Mouse (Mus musculus) hematopoietic stem cell, adult 5-6 weeks (primary cell): ENCODE data around the gene Hyal1. TPM values are rescaled to one million over a fixed set of nuclear protein-coding genes. Genes with fewer than 3 reads are reported as not detected.
A peak's percentile ranks its signal among the peaks of the same experiment; 100 is the strongest.
"Not testable (repeated sequence)": the region's sequence is repeated elsewhere in the genome, so short reads cannot be mapped to it uniquely, and the experiment has no call there.

Source experiments
- ATAC-seq, 2 experiments: fragments of 125-278 bp in 1 of 2; replicated peaks in 1 of 2; 2 replicates each; pipeline ENCODE4 v1.8.0; 2016 to 2017; ENCODE audit warnings: inconsistent platforms in 2 of 2, mild to moderate bottlenecking in 2 of 2, moderate number of reproducible peaks in 2 of 2, low read depth in 1 of 2, moderate TSS enrichment in 1 of 2; ENCODE audit not compliant: low FRiP score in 2 of 2, poor library complexity in 2 of 2, severe bottlenecking in 2 of 2, insufficient read depth in 1 of 2, low TSS enrichment in 1 of 2
- total RNA-seq: library from RNA; stranded (forward); fragments of 172-1452, 232-1000 nt; gene quantifications from 2 replicates; pipeline ENCODE4 v1.2.3, GENCODE M21; 2017

The Hyal1 gene
- total RNA-seq, 1 experiment from 2014 or later: 5.2 TPM

DNA sequence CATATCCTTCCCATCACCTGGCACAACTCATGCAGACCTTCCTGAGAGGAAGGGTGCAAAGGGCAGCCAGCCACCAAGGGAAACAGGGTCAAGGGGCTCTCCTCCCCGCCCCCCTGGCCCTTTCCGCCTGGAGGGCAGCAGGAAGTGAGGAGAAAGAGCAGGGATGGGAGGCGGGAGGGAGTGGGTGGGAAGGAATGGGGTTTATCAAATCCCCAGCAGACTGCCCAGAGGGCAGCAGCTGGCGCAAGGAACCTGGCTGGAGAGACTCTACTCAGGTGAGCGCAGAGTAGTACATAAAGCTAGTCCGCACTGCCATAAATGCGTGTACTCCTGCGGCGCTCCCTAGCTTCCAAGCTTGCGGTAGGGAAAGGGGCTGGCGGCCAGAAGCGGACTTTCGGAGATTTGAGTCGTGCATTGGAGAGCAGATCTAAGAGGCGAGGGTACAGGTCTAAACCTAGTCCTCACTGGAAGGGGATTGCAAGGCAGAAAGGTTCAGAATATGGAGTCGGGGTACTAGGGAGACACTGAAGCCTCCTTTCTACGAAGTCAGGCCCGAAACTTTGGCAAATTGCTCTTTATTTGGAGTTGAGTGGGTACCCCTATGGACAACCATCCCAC, 8.9 kb upstream of the Hyal1 start, which contains the start of gene Hyal2:
Gene Hyal2, plus strand, starts transcription at position 244 of the 618 bp plus-strand sequence.
- ATAC-seq: no peak

DNA sequence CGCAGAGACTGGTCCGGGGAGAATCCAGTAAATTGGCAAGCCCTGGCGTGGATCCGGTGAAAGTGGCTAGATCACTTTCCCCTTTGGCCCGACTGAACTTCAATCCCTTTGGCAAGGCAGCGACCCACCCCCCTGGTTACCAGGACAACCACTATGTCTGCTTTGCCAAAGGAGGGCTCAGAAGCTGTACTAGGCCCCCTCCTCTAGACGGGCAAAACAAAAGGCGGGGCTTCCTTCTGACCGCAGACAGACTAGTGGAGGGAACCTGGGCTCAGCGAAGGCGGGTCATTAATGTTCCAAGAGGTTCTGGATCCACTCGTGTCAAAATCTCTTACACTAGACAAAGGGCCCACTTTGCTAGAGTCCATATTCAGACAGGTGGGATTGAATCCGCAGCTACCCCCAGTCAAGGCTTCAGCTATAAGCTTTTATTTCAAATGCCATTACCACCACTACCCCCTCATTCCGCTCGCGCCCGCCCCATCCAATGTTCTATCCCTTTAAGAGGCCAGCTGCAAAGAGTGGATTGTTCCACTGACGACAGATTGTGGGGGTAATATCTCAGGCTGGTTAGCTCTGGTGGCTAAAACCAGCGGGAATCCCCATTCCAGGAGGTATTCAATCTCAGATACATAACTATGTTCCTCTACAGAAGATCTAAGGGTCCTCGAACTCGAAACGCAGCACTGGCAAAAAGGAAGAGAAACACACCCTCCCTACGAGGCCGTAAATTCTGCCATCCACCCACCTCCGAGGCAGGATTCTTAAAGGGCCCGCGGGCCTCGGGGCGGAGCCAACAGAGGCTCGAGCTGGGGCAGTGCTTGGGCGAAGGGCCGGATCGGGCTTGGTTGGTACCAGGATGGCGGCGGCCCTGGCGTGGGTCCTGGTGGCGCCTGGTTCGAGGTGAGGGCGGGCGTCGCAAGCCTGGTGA, 8.1 kb upstream of the Hyal1 start:
- ATAC-seq: peak; percentile 76

DNA sequence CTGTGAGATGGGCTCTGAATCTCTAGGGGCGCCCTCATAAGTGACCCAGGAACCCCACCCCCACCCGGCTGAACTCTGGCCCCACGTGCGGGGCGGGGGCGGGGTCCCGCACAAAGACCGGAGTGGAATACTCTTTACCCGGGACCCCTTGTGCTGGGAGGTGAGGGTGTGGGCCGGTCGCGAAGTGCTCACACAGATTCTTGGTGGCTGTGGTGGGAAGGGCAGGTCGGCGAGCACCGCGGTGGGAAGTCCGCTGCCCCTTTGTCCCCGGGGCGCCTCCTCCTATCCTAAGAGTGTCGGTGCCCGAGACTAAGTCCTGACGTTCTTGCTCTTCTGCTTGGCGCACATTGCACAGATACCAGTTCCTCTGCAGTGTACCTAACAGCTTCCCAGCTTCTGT, 7.5 kb upstream of the Hyal1 start:
- no peak; a peak in 1 of 4 replicates for ATAC-seq

DNA sequence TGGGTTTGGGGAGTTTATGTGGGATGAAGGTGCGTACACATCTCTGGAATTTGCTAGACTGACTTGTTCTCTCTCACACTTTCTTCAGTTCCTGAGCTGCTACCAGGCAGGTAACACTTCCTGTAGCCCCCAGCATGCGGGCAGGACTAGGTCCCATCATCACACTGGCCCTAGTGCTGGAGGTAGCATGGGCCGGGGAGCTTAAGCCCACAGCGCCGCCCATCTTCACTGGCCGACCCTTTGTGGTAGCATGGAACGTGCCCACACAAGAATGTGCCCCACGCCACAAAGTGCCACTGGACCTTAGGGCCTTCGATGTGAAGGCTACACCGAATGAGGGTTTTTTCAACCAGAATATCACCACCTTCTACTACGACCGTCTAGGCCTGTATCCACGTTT, 6.7 kb upstream of the Hyal1 start:
- no peak for ATAC-seq

DNA sequence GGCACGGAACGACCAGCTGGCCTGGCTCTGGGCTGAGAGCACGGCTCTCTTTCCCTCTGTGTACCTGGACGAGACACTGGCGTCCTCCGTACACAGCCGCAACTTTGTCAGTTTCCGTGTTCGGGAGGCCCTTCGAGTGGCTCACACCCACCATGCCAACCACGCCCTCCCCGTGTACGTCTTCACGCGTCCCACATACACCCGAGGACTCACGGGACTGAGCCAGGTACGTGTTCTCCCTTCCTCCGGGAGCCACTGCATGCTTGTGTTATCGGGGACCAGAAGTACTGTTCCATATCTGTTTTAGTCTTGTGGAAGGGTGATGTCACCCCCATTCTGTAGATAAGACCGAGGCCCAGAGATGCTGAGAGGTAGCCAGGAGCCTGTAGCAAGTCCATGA, 5.9 kb upstream of the Hyal1 start:
- ATAC-seq: no peak

DNA sequence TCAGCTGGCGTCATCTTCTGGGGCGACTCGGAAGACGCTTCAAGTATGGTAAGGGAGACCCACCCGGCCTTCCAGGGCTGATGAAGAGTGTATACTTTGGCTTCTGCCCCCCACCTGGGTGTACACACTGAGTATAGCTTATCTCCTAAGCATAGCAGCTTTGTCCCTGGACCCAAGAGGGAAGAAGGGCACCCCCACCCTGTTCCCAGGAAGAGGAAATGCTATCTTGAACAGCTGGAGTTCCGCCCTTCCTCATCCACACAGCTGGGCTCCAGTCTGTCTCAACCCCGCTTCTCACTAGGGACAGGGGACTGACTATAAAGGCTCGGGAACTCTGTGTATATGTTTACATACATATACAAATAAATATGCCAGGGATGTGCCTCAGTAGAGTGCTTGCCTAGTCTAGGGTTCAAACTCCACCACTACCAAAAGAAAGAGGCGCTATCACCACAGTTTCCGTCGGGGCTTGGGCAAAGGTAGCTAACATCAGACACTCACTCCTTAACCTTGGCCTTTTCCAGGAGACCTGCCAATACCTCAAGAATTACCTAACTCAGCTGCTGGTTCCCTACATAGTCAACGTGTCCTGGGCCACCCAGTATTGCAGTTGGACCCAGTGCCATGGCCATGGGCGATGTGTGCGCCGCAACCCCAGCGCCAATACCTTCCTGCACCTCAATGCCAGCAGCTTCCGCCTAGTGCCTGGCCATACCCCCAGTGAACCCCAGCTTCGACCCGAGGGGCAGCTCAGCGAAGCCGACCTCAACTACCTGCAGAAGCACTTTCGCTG, 5.0 kb upstream of the Hyal1 start:
- ATAC-seq: no peak

DNA sequence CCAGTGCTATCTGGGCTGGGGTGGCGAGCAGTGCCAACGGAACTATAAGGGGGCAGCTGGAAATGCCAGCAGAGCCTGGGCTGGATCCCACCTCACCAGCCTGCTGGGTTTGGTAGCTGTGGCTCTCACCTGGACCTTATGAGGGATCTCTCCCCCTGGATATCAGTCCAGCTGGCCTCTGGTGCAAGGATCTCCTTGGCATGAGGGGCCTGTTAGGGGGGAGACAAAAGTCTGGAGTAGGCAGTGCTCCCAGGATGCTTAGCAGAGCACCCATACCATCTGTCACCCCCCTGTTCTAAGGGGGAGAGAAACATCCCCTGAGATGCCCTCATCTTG, 4.4 kb upstream of the Hyal1 start:
- no peak for ATAC-seq

DNA sequence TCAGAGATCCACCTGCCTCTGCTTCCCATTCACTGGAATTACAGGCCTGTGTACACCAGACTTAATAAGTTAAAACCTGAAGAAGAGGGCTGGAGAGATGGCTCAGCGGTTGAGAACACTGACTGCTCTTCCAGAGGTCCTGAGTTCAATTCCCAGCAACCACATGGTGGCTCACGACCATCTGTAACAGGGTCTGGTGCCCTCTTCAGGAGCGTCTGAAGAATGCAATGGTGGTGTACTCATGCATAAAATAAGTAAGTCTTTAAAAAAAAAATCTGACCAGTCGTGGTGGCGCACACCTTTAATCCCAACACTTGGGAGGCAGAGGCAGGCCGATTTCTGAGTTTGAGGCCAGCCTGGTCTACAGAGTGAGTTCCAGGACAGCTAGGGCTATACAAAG, 3.0 kb upstream of the Hyal1 start:
- ATAC-seq: not testable (repeated sequence)

DNA sequence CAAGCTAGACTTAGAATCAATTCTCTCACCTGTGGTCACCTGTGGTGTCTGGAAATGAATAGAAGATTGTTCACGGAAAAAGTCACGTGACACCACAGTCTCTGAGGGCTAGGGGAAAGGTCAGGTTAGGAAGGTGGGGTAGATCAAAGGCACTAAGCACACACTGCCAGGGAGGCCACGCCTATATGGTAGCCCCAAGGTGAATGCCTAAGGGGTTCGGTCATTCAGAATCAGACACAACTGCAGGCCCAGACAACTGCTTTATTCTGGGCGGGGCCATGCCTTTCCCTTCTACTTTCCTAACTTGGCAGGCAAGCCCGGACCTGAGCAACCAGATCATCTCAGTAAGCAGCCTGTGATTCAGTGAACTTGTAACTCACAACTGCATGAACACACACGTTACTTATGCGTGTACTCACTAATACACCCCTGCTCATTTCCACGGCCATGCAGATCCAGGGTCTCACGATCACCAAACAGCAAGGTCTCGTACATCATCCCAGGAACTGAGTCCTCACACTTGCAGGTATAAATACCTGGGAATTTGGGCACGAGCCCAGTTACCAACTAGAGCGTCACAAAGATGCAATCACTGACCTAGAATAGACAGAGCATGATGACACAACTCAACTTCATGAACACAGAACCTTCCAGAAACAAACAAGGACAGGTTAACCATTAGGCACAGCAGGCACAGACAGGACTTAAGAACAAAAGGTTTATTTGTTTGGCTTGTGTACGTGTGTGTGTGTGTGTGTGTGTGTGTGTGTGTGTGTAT, 959 bp upstream of the Hyal1 start:
- ATAC-seq: no peak

DNA sequence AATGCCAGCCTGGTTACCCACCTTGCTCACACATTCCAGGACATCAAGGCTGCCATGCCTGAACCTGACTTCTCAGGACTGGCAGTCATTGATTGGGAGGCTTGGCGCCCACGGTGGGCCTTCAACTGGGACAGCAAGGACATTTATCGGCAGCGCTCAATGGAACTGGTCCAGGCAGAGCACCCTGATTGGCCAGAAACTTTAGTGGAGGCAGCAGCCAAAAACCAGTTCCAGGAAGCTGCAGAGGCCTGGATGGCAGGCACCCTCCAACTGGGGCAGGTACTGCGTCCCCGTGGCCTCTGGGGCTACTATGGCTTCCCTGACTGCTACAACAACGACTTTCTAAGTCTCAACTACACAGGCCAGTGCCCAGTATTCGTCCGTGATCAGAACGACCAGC, 1.1 kb downstream of the Hyal1 start:
- ATAC-seq: no peak

DNA sequence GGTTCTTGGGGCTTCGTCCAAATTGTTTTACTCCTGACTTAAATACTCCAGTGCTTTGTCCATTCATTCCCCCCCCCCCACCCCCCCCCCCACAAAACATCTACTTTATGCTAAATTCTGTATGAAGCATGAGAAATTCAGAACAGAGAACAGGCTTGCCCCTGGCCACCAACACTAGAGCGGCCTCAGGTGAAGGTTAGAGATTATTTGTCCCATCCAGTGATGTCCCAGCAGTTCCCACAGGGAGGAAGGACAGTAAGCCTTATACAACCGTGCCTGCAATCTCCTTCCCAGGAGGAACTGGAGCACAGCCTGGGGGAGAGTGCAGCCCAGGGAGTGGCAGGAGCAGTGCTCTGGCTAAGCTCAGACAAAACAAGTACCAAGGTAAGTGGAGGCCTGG, 1.9 kb downstream of the Hyal1 start, which contains the start of gene Naa80:
Gene Naa80, plus strand, starts transcription at position 301 of the 400 bp plus-strand sequence.
- no peak for ATAC-seq

DNA sequence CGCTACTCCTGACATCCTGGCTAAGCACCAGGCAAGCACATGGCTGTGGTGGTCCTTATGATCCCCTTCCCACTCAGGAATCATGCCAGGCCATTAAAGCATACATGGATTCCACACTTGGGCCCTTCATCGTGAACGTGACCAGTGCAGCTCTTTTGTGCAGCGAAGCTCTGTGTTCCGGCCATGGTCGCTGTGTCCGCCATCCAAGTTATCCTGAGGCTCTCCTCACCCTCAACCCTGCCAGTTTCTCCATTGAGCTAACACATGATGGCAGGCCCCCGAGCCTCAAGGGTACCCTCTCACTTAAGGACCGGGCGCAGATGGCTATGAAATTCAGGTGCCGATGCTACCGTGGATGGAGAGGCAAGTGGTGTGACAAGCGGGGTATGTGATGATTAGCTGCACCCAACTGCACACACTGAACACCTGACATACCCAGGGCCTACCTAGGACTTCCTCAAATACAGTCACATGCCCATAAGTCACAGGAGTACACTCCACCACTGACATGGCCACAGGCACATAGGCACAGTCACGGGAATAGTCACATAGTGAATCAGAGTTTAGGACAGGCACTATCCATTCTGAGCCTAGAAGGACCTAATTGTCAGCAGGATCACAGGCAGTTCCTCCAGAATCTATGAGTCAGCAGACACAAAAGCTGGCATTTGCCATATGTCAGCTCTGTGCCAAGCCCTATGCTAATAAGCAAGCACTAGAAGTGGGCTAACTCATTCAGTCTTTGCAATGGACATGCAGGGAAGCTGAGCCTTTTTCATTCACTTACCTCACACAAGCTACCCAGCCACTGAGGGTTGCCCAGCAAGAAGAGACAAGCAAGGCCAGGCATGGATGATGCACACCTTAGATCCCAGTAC, 2.5 kb downstream of the Hyal1 start:
- ATAC-seq: no peak

DNA sequence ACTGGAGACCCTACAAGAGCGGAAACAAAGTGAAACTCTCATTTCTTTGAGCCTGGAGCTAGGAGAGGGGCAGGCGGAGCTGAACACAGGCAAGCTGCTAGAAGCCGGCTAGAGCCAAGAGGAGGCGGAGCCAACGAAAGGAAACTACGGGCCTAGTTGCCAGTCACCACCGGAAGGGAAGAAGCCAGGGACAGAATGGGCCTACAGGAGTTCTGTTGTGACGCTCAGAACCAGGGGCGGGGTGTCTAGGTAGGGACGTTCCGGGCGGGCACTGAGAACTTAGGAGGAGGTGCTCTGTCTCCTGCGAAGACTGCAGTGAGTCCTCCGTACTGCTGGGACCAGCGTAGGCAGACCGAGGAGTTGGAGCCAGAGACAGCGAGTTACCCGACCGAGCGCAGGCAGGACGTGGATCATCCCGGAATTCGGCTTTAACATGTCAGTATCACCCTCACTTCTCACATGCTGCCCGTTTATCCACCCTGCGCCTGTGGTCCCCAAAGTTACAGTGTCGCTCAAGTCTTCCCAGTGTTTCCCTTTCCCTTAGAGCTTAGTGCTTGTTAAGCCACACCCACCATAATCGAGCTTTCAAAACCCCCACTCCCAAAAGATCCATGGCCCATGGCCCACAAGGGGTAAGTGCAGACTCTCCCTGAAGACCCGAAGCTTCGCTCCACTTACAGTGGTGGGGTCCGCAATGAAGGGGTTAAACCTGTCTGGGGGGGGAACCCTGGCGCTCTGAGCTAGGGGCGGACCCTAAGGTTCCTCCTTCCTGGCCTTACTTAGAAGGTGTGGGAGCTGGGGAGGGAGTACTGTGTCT, 4.0 kb downstream of the Hyal1 start, which contains the start of gene Hyal3:
Gene Hyal3, plus strand, starts transcription at position 318 of the 817 bp plus-strand sequence.
- ATAC-seq: peak; percentile 68 to 83

DNA sequence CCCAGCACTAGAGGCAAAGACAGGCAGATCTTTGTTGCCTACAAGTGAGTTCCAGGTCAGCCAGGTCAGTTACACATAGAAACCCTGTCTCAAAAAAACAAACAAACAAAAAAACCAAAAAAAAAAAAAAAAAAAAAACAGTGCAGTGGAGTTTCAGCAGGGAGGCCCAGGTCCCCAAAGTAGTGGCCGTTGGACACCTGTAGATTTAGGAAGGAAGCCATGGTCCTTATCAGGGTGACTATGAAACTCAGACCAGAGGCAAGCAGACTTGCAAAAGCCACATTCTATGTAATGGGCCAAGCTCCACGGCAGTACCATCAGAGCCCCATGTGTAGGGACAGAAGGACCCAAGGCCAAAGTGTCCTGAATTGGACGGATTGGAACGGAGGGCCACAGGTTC, 4.9 kb downstream of the Hyal1 start:
- ATAC-seq: no peak

DNA sequence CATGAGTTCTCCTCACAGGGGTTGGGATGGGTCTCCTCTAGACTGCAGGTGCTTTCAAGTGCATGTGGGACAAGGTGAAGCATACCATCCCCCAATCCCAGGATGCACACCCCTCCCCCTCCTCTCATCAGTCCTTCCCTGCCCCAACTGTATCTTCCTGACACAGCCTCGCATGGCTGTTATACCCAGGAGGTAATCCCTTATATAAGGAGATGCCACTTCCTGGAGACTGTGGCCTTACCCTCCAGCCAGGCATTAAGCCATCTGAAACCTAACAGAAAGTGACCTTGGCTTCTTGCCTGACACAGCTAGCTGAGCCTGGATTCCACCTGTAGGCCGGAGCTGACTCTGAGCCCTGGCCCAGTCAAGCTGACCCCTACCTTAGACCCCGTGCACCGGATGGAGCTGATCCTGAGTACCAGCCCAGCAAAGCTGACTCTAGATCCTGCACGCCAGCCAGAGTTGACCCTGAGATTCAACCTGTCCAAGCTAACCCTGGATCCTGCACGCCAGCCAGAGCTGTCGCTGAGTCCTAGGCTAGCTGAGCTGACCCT, 5.9 kb downstream of the Hyal1 start:
- ATAC-seq: no peak
